20 mouse cellular contexts compared by ENCODE assay signal in genomic region chr7:72150799-72151708, GRCm38 (mm10).
A peak's percentile ranks its signal among the peaks of the same experiment; 100 is the strongest.
DNase-seq lines count a peak whose midpoint lies in the region; ATAC-seq lines count a peak whose summit lies in the region.
"Had no signal": no experiment of that assay in that cellular context is flagged by ENCODE, and none has a peak within 500 bp of the region (broad histone marks: within the 10 kb centered on the region; RNA-seq: fewer than 3 reads in every experiment).

No protein-coding gene starts in this region.

- H3K9ac ChIP-seq in hindbrain, embryonic 11.5 days (ENCODE audit: low read depth, low read length) = no peak overlapping the region
- H3K9ac ChIP-seq in hindbrain, embryonic 13.5 days = no peak overlapping the region
- no peak overlapping the region for H3K9ac ChIP-seq in forebrain, embryonic 12.5 days
- no peak overlapping the region for H3K9ac ChIP-seq in limb, embryonic 12.5 days (replicated peaks)
- H3K9ac ChIP-seq: limb, embryonic 15.5 days; neural tube, embryonic 12.5 days had no signal

- no peaks in the 10 kb centered on the region for H3K36me3 ChIP-seq in hindbrain, embryonic 11.5 days (ENCODE audit: control insufficient read depth, insufficient read depth, low read length)
- no peaks in the 10 kb centered on the region for H3K36me3 ChIP-seq in hindbrain, embryonic 13.5 days
- H3K36me3 ChIP-seq in forebrain, embryonic 12.5 days (replicated peaks) = no peaks in the 10 kb centered on the region
- no peaks in the 10 kb centered on the region for H3K36me3 ChIP-seq in limb, embryonic 12.5 days
- H3K36me3 ChIP-seq: limb, embryonic 15.5 days; neural tube, embryonic 12.5 days had no signal

- no peak overlapping the region for H3K4me2 ChIP-seq in hindbrain, embryonic 11.5 days (replicated peaks; ENCODE audit: low read depth, low read length)
- H3K4me2 ChIP-seq in hindbrain, embryonic 13.5 days = no peak overlapping the region
- no peak overlapping the region for H3K4me2 ChIP-seq in forebrain, embryonic 12.5 days
- H3K4me2 ChIP-seq in limb, embryonic 12.5 days = peak overlapping the region; percentile 6; the same call in 1 of the 2 replicates
- H3K4me2 ChIP-seq: limb, embryonic 15.5 days; neural tube, embryonic 12.5 days had no signal

- H3K9me3 ChIP-seq in hindbrain, embryonic 11.5 days (ENCODE audit: control insufficient read depth, low read length) = no peaks in the 10 kb centered on the region
- H3K9me3 ChIP-seq in hindbrain, embryonic 13.5 days = no peaks in the 10 kb centered on the region
- H3K9me3 ChIP-seq in forebrain, embryonic 12.5 days = no peaks in the 10 kb centered on the region
- H3K9me3 ChIP-seq in limb, embryonic 12.5 days = no peaks in the 10 kb centered on the region
- H3K9me3 ChIP-seq: limb, embryonic 15.5 days; neural tube, embryonic 12.5 days had no signal

- no peak for DNase-seq in hindbrain, embryonic 11.5 days (ENCODE audit: low spot score)
- DNase-seq in embryo, embryonic 11.5 days (ENCODE audit: low read depth, low spot score) = peak; percentile 8
- no peak for DNase-seq in left cerebral cortex, adult 9 months (ENCODE audit: low spot score in 2 of 2)
- DNase-seq in lung, postnatal 14 days = no peak
- DNase-seq: adrenal gland, postnatal 25 days; cerebellum, adult 8-10 months; heart, postnatal 4 days; kidney, postnatal 25 days; lung, postnatal 10 days; right cerebral cortex, postnatal 25 days; thymus, postnatal 36 days had no signal

- H3K4me1 ChIP-seq in hindbrain, embryonic 11.5 days (replicated peaks; ENCODE audit: control insufficient read depth, insufficient read depth, low read length) = no peaks in the 10 kb centered on the region
- peaks cover 15% of the 10 kb centered on the region; the same call in 1 of the 2 replicates for H3K4me1 ChIP-seq in hindbrain, embryonic 13.5 days (replicated peaks)
- H3K4me1 ChIP-seq in forebrain, embryonic 12.5 days = peaks cover 12% of the 10 kb centered on the region
- H3K4me1 ChIP-seq in limb, embryonic 12.5 days (replicated peaks) = peaks cover 22% of the 10 kb centered on the region
- H3K4me1 ChIP-seq: limb, embryonic 15.5 days; neural tube, embryonic 12.5 days had no signal

- 0 out of 2 replicates have a peak, but pooled peaks have one; percentile 53 for ATAC-seq in hindbrain, embryonic 11.5 days (ENCODE audit: low FRiP score)
- no peak for ATAC-seq in hindbrain, embryonic 13.5 days (ENCODE audit: low FRiP score)
- ATAC-seq in forebrain, embryonic 12.5 days (ENCODE audit: low FRiP score) = peak; percentile 39; the same call in 1 of the 2 replicates
- peak; percentile 73; the same call in 1 of the 2 replicates for ATAC-seq in limb, embryonic 12.5 days (ENCODE audit: insufficient number of reproducible peaks, insufficient read depth, low FRiP score, low TSS enrichment, low read depth)
- ATAC-seq: activated CD4-positive, CD25-positive, alpha-beta regulatory T cell, adult 4 months; inflammation-experienced regulatory T-cells, adult 6 months; Patski had no signal

- 46% methylated on average over 7 of the region's 7 CpGs for WGBS in hindbrain, embryonic 11.5 days
- 44% methylated on average over 7 of the region's 7 CpGs for WGBS in hindbrain, embryonic 13.5 days
- 23% methylated on average over 7 of the region's 7 CpGs for WGBS in forebrain, embryonic 12.5 days
- WGBS in limb, embryonic 12.5 days = 15% methylated on average over 7 of the region's 7 CpGs

- no peaks in the 10 kb centered on the region for H3K27me3 ChIP-seq in hindbrain, embryonic 11.5 days (ENCODE audit: control insufficient read depth, insufficient read depth, low read length)
- H3K27me3 ChIP-seq in hindbrain, embryonic 13.5 days = no peaks in the 10 kb centered on the region
- H3K27me3 ChIP-seq in forebrain, embryonic 12.5 days = peaks cover 7% of the 10 kb centered on the region; the same call in 1 of the 2 replicates
- peaks cover 16% of the 10 kb centered on the region; the same call in 1 of the 2 replicates for H3K27me3 ChIP-seq in limb, embryonic 12.5 days
- H3K27me3 ChIP-seq: limb, embryonic 15.5 days; neural tube, embryonic 12.5 days; Patski had no signal

- H3K27ac ChIP-seq in hindbrain, embryonic 11.5 days (ENCODE audit: low read depth, low read length) = no peak overlapping the region
- H3K27ac ChIP-seq in hindbrain, embryonic 13.5 days = no peak overlapping the region
- no peak overlapping the region for H3K27ac ChIP-seq in forebrain, embryonic 12.5 days
- H3K27ac ChIP-seq in limb, embryonic 12.5 days = no peak overlapping the region
- H3K27ac ChIP-seq: left cerebral cortex, adult 2 months; limb, embryonic 15.5 days; neural tube, embryonic 12.5 days had no signal

- H3K4me3 ChIP-seq in hindbrain, embryonic 11.5 days (ENCODE audit: low read depth, low read length) = no peak overlapping the region
- H3K4me3 ChIP-seq in hindbrain, embryonic 13.5 days = no peak overlapping the region
- no peak overlapping the region for H3K4me3 ChIP-seq in forebrain, embryonic 12.5 days (replicated peaks)
- no peak overlapping the region for H3K4me3 ChIP-seq in limb, embryonic 12.5 days (replicated peaks)
- H3K4me3 ChIP-seq: left cerebral cortex, adult 2 months; limb, embryonic 15.5 days; neural tube, embryonic 12.5 days had no signal
